Mouse (Mus musculus) heart, adult 2 months (tissue): ENCODE results near the gene Klhl40. TPM values are rescaled to one million over a fixed set of nuclear protein-coding genes. Genes with fewer than 3 reads are reported as not detected.

ENCODE experiments used
- DNase-seq, 2 experiments: peaks; one replicate each; pipeline ENCODE4 v3.0.0; 2021
- H3K27ac ChIP-seq: fragments of 200-600 bp; 2 replicates; pipeline ENCODE4 v1.8.1; 2022
- H3K27me3 ChIP-seq: fragments of 200-500 bp; 2 replicates; pipeline ENCODE4 v1.6.1; 2012; ENCODE audit warnings: mild to moderate bottlenecking, low read length, inconsistent platforms, mixed read lengths; ENCODE audit not compliant: control insufficient read depth, insufficient read depth
- H3K36me3 ChIP-seq: fragments of 200-500 bp; 2 replicates; pipeline ENCODE4 v1.6.1; 2012; ENCODE audit warnings: low read length, inconsistent platforms; ENCODE audit not compliant: control insufficient read depth, insufficient read depth
- H3K4me1 ChIP-seq: fragments of 200-500 bp; 2 replicates; pipeline ENCODE4 v1.6.1; 2011; ENCODE audit warnings: low read length; ENCODE audit not compliant: control insufficient read depth, insufficient read depth
- H3K4me3 ChIP-seq: fragments of 200-600 bp; 2 replicates; pipeline ENCODE4 v1.8.1; 2022
- H3K79me2 ChIP-seq: fragments of 200-500 bp; replicated peaks from 2 replicates; pipeline ENCODE4 v1.6.1; 2012; ENCODE audit warnings: mild to moderate bottlenecking, inconsistent platforms, low read length, moderate library complexity, mixed read lengths; ENCODE audit not compliant: control insufficient read depth, insufficient read depth
- H3K9ac ChIP-seq: fragments of 200-500 bp; 2 replicates; pipeline ENCODE4 v1.6.1; 2012; ENCODE audit warnings: low read depth, mild to moderate bottlenecking, control low read depth, inconsistent platforms, low read length, mixed read lengths
- CTCF ChIP-seq: fragments of 200-600 bp; IDR thresholded peaks from 2 replicates; pipeline ENCODE4 v1.8.1; 2022; ENCODE audit warnings: antibody characterized with exemption, mild to moderate bottlenecking, moderate library complexity
- EP300 ChIP-seq: fragments of 200-500 bp; IDR thresholded peaks from 2 replicates; pipeline ENCODE4 v1.6.1; 2011; ENCODE audit warnings: low read depth, low read length, control low read depth; ENCODE audit not compliant: insufficient read depth
- POLR2A ChIP-seq: fragments of 200-500 bp; IDR thresholded peaks from 2 replicates; pipeline ENCODE4 v1.6.1; 2011; ENCODE audit warnings: mild to moderate bottlenecking, low read depth, low read length, control low read depth; ENCODE audit not compliant: insufficient read depth
- WGBS: fragments of 180-500 bp; shearing (Covaris S2); methylation state at CpG from one replicate; pipeline ENCODE4 v1.1.7; 2018; 5-methylcytosine and 5-hydroxymethylcytosine counted together
- intact Hi-C: fragments of 180-260 bp; cut with DNase I; formaldehyde crosslinking; loops from one replicate; pipeline ENCODE4 v1.15.1; 2025
- polyA plus RNA-seq: library from polyadenylated mRNA; depleted of rRNA; stranded (reverse); fragments of >200 nt; gene quantifications from 2 replicates; pipeline ENCODE4 v1.2.3, GENCODE M21; 2012
- total RNA-seq, 2 experiments: library from RNA; stranded (reverse); gene quantifications; 2 replicates each; pipeline ENCODE4 v1.2.3; 2021

Gene Klhl40
- total and polyA plus RNA-seq, 3 experiments: 12.3 to 17.4 (median 13.1) TPM

- Histone ChIP-seq H3K79me2 (no peaks in the 10 kb centered on the region), H3K27ac (peak overlapping the region; percentile 59), H3K4me3 (no peak overlapping the region), H3K36me3 (no peaks in the 10 kb centered on the region), H3K27me3 (no peaks in the 10 kb centered on the region), H3K4me1 (peaks cover 10% of the 10 kb centered on the region), H3K9ac (no peak overlapping the region)
- WGBS: 42% methylated on average over 6 of the region's 6 CpGs
- TF ChIP-seq EP300 (no peak), POLR2A (no peak), CTCF (no peak)
- no peak for DNase-seq
- intact Hi-C loops: loop anchor here (5.0 kb wide), 2 partner anchors 45 to 65 kb away; partner anchors contain the start of genes Klhl40 and Zfp651
Observed at GRCm38 (mm10) chr9:121822585-121822991, 45.2 kb downstream of the Klhl40 start.

GRCm38 (mm10) chr9:121823051-121823450 is 45.6 kb downstream of the Klhl40 start:
- DNase-seq: peak in 1 of 2 experiments; percentile 57
- H3K4me3 ChIP-seq: no peak overlapping the region
- no peaks in the 10 kb centered on the region for H3K36me3 ChIP-seq
- WGBS: 74% methylated on average over 1 of the region's 1 CpGs
- no peak for TF ChIP-seq POLR2A
- TF ChIP-seq EP300: peak; percentile 73; the same call in 1 of the 2 replicates
- intact Hi-C loops: loop anchor here (5.0 kb wide), 2 partner anchors 46 to 66 kb away; partner anchors contain the start of genes Klhl40 and Zfp651
- no peaks in the 10 kb centered on the region for H3K79me2 ChIP-seq
- no peak overlapping the region for H3K9ac ChIP-seq
- peaks cover 10% of the 10 kb centered on the region for H3K4me1 ChIP-seq
- no peaks in the 10 kb centered on the region for H3K27me3 ChIP-seq
- peak overlapping the region; percentile 59 for H3K27ac ChIP-seq

GRCm38 (mm10) chr9:121823991-121824390 is 46.6 kb downstream of the Klhl40 start:
- 84% methylated on average over 7 of the region's 7 CpGs for WGBS
- peaks cover 10% of the 10 kb centered on the region for H3K4me1 ChIP-seq
- no peak overlapping the region for H3K27ac ChIP-seq
- DNase-seq: no peak
- H3K79me2 ChIP-seq: no peaks in the 10 kb centered on the region
- TF ChIP-seq EP300 (no peak), POLR2A (no peak), CTCF (no peak)
- H3K4me3 ChIP-seq: no peak overlapping the region
- intact Hi-C loops: loop anchor here (5.0 kb wide), 2 partner anchors 47 to 67 kb away; partner anchors contain the start of genes Klhl40 and Zfp651
- H3K9ac ChIP-seq: no peak overlapping the region
- no peaks in the 10 kb centered on the region for H3K27me3 ChIP-seq
- no peaks in the 10 kb centered on the region for H3K36me3 ChIP-seq

- no peak overlapping the region for H3K27ac ChIP-seq
- DNase-seq: no peak
- no peaks in the 10 kb centered on the region for H3K79me2 ChIP-seq
- WGBS: 85% methylated on average over 3 of the region's 3 CpGs
- no peak overlapping the region for H3K4me3 ChIP-seq
- no peaks in the 10 kb centered on the region for H3K36me3 ChIP-seq
- no peak for TF ChIP-seq POLR2A
- TF ChIP-seq EP300: no peak
- no peak for TF ChIP-seq CTCF
- intact Hi-C loops: no loop called here
- H3K4me1 ChIP-seq: peaks cover 7% of the 10 kb centered on the region; the same call in 1 of the 2 replicates
- H3K27me3 ChIP-seq: no peaks in the 10 kb centered on the region
- H3K9ac ChIP-seq: no peak overlapping the region
Observed at GRCm38 (mm10) chr9:121826356-121826755, 48.9 kb downstream of the Klhl40 start.

GRCm38 (mm10) chr9:121828314-121828713 is 50.9 kb downstream of the Klhl40 start:
- Histone ChIP-seq H3K36me3 (no peaks in the 10 kb centered on the region), H3K27ac (no peak overlapping the region), H3K79me2 (no peaks in the 10 kb centered on the region), H3K4me1 (peaks cover 3% of the 10 kb centered on the region; the same call in 1 of the 2 replicates), H3K4me3 (no peak overlapping the region), H3K9ac (no peak overlapping the region), H3K27me3 (no peaks in the 10 kb centered on the region)
- no peak for DNase-seq
- intact Hi-C loops: no loop called here
- WGBS: 58% methylated on average over 6 of the region's 6 CpGs
- TF ChIP-seq EP300: no peak
- TF ChIP-seq CTCF: no peak

GRCm38 (mm10) chr9:121829270-121829992 is 52.0 kb downstream of the Klhl40 start:
- no peaks in the 10 kb centered on the region for H3K79me2 ChIP-seq
- intact Hi-C loops: no loop called here
- H3K36me3 ChIP-seq: no peaks in the 10 kb centered on the region
- no peaks in the 10 kb centered on the region for H3K4me1 ChIP-seq
- 65% methylated on average over 7 of the region's 7 CpGs for WGBS
- no peaks in the 10 kb centered on the region for H3K27me3 ChIP-seq
- DNase-seq: no peak
- TF ChIP-seq POLR2A (no peak), CTCF (no peak), EP300 (no peak)
- no peak overlapping the region for H3K9ac ChIP-seq
- no peak overlapping the region for H3K4me3 ChIP-seq
- H3K27ac ChIP-seq: no peak overlapping the region
